Mouse (Mus musculus) kidney, adult 2 months (tissue): ENCODE data around the gene Nmnat2.

Experiments used
- CTCF ChIP-seq: fragments of 200-500 bp; conservative IDR thresholded peaks from 2 replicates; pipeline ENCODE4 v1.5.1; 2011; ENCODE audit warnings: low read depth, mild to moderate bottlenecking, control low read depth, low read length, moderate library complexity, mixed read lengths; ENCODE audit not compliant: insufficient read depth, insufficient read length
- POLR2A ChIP-seq: fragments of 200-500 bp; IDR thresholded peaks from one replicate; pipeline ENCODE4 v1.6.1; 2011; ENCODE audit warnings: low read depth, low read length, control low read depth

DNA sequence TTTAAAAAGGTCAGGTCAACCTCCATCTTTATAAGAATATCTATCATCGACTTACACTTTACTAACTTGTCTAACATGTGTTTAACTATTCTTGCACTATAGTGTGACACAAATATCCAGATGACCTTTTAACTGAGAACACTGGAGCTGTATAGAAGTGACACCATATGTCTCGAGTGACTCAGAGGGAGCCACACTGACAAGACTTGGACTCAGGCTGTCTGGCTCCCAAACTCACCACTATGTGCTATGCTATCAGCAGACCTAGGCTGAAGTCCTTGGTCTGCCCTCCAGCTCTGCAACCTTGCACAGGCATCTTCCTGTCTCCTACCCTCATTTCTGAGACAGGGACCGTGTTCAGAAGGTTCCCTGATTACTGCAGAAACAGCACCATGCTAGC is 209.0 kb downstream of the Nmnat2 start:
- no peak for TF ChIP-seq POLR2A
- no peak for TF ChIP-seq CTCF
